Mouse (Mus musculus): ENCODE data around the gene Cept1. TPM values are rescaled to one million over a fixed set of nuclear protein-coding genes. Genes with fewer than 3 reads are reported as not detected.

Cept1 gene
- polyA plus RNA-seq, 2 experiments, result 10.8 to 27.1 TPM

DNA sequence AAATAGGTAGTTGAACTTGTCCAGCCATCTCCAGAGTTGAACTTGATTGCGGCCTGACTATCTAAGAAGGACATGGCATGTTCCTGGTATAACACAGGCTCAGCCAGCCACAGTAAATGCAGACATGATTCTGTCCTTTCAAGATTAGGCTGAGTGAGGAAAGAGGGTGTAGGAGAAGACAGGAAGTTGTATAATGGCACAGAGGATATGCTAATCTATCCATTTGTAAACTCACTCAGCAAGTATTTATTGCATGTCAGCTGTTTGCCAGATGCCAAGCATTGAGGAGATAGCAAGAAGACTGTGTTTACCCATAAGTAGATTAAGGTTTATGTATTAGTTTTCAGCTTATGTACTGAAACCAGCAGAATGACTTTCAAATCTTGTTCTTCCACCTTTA lies 54.9 kb downstream of the Cept1 start:
- peaks cover 54 to 60% of the 10 kb centered on the region in 2 experiments for H3K4me1 ChIP-seq (replicated peaks; ENCODE audit: control insufficient read depth in 2 of 2, insufficient read depth in 2 of 2, low read length in 1 of 2)
- H3K9ac ChIP-seq (replicated peaks), result no peak overlapping the region
- no peak overlapping the region for H3K4me3 ChIP-seq (ENCODE audit: insufficient read depth in 1 of 2, low read depth in 2 of 2, low read length in 2 of 2)
- H3K27me3 ChIP-seq (ENCODE audit: control insufficient read depth, insufficient read depth, low read length), result no peaks in the 10 kb centered on the region
- DNase-seq (ENCODE audit: low read depth in 3 of 3, low spot score in 3 of 3), result peak in 2 of 3 experiments; percentile 22 to 49
- no peaks in the 10 kb centered on the region for H3K36me3 ChIP-seq (replicated peaks; ENCODE audit: control insufficient read depth, insufficient read depth, low read depth)
- TF ChIP-seq CTCF (IDR thresholded peaks at IDR 0.05; ENCODE audit: low read depth), result no peak
- peak; percentile 52 for TF ChIP-seq EP300 (IDR thresholded peaks at IDR 0.05; ENCODE audit: low read depth)
- no peak overlapping the region for H3K4me2 ChIP-seq (ENCODE audit: low read depth)
- WGBS (ENCODE audit: insufficient replicate concordance), result 23% methylated on average over 1 of the region's 1 CpGs
- peak; percentile 27; the same call in 1 of the 2 replicates for ATAC-seq (ENCODE audit: insufficient read depth)
- H3K9me3 ChIP-seq (ENCODE audit: control insufficient read depth, low read length), result no peaks in the 10 kb centered on the region
- H3K27ac ChIP-seq, result no peak overlapping the region

- Histone ChIP-seq H3K27ac (no peak overlapping the region), H3K36me3 (replicated peaks; ENCODE audit: control insufficient read depth, insufficient read depth, low read depth) (no peaks in the 10 kb centered on the region), H3K9me3 (ENCODE audit: control insufficient read depth, low read length) (no peaks in the 10 kb centered on the region), H3K4me2 (ENCODE audit: low read depth) (no peak overlapping the region), H3K9ac (replicated peaks) (no peak overlapping the region), H3K4me1 (replicated peaks; ENCODE audit: control insufficient read depth in 2 of 2, insufficient read depth in 2 of 2, low read length in 1 of 2) (peaks cover 36 to 48% of the 10 kb centered on the region in 2 experiments), H3K4me3 (ENCODE audit: insufficient read depth in 1 of 2, low read depth in 2 of 2, low read length in 2 of 2) (no peak overlapping the region), H3K27me3 (ENCODE audit: control insufficient read depth, insufficient read depth, low read length) (no peaks in the 10 kb centered on the region)
- ATAC-seq (ENCODE audit: insufficient read depth) (no peak), DNase-seq (ENCODE audit: low read depth in 3 of 3, low spot score in 3 of 3) (no peak)
- WGBS (ENCODE audit: insufficient replicate concordance), result 81% methylated on average over 4 of the region's 4 CpGs
- TF ChIP-seq EP300 (IDR thresholded peaks at IDR 0.05; ENCODE audit: low read depth) (no peak), CTCF (IDR thresholded peaks at IDR 0.05; ENCODE audit: low read depth) (no peak)
Observed at GRCm38 (mm10) chr3:106490239-106490638, 57.4 kb downstream of the Cept1 start.

DNA sequence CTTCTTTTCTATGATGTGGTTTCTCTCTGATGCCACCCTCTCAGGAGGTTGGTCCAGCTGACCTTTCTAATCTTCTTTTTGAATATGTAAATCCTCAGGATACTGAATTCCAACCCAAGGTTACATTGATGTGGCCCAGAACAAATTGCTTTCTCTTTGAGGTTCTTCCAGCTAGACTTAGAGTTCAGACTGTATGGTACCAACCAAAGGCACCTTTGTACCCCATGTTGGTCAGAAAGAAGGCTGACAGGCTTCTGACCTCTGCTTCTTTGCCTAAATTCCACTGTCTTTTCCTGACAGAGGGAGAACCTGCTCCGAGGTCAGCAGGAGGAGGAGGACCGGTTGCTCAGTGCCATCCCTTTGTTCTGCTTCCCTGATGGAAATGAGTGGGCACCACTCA lies 60.1 kb downstream of the Cept1 start:
- WGBS (ENCODE audit: insufficient replicate concordance), result 72% methylated on average over 2 of the region's 2 CpGs
- H3K9me3 ChIP-seq (ENCODE audit: control insufficient read depth, low read length), result no peaks in the 10 kb centered on the region
- H3K27me3 ChIP-seq (ENCODE audit: control insufficient read depth, insufficient read depth, low read length), result no peaks in the 10 kb centered on the region
- no peaks in the 10 kb centered on the region for H3K36me3 ChIP-seq (replicated peaks; ENCODE audit: control insufficient read depth, insufficient read depth, low read depth)
- no peak overlapping the region for H3K4me3 ChIP-seq (ENCODE audit: insufficient read depth in 1 of 2, low read depth in 2 of 2, low read length in 2 of 2)
- peaks cover 12 to 43% of the 10 kb centered on the region in 2 experiments for H3K4me1 ChIP-seq (replicated peaks; ENCODE audit: control insufficient read depth in 2 of 2, insufficient read depth in 2 of 2, low read length in 1 of 2)
- ATAC-seq (ENCODE audit: insufficient read depth) (no peak), DNase-seq (ENCODE audit: low read depth in 3 of 3, low spot score in 3 of 3) (no peak)
- no peak for TF ChIP-seq CTCF (IDR thresholded peaks at IDR 0.05; ENCODE audit: low read depth)
- TF ChIP-seq EP300 (IDR thresholded peaks at IDR 0.05; ENCODE audit: low read depth), result no peak
- no peak overlapping the region for H3K4me2 ChIP-seq (ENCODE audit: low read depth)
- no peak overlapping the region for H3K9ac ChIP-seq (replicated peaks)
- H3K27ac ChIP-seq, result no peak overlapping the region

DNA sequence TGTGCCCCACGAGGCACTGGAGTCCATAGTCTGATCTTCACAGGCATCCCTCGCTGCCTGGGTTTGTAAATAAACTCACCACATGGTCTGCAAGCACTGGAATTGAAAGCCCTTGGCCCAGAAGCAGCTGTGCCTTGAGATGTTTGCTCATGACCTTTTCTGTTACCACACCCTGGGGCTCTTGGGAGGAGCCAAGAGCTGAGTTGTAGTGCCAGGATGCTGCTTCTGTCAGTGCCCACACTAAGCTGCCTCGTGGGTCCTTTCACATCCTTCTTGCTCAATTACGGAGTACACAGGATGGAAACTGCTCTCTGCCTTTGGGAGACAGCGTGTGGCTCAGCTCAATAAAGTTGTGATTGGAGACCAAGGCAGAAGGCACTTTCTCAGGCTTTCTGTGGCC lies 61.8 kb downstream of the Cept1 start:
- no peak for DNase-seq (ENCODE audit: low read depth in 3 of 3, low spot score in 3 of 3)
- Histone ChIP-seq H3K27me3 (ENCODE audit: control insufficient read depth, insufficient read depth, low read length) (no peaks in the 10 kb centered on the region), H3K36me3 (replicated peaks; ENCODE audit: control insufficient read depth, insufficient read depth, low read depth) (no peaks in the 10 kb centered on the region), H3K9me3 (ENCODE audit: control insufficient read depth, low read length) (no peaks in the 10 kb centered on the region), H3K27ac (no peak overlapping the region), H3K4me2 (ENCODE audit: low read depth) (no peak overlapping the region), H3K4me3 (ENCODE audit: insufficient read depth in 1 of 2, low read depth in 2 of 2, low read length in 2 of 2) (no peak overlapping the region), H3K4me1 (replicated peaks; ENCODE audit: control insufficient read depth in 2 of 2, insufficient read depth in 2 of 2, low read length in 1 of 2) (peaks cover 3 to 27% of the 10 kb centered on the region in 2 experiments), H3K9ac (replicated peaks) (no peak overlapping the region)
- 67% methylated on average over 5 of the region's 5 CpGs for WGBS (ENCODE audit: insufficient replicate concordance)
- no peak for TF ChIP-seq EP300 (IDR thresholded peaks at IDR 0.05; ENCODE audit: low read depth)
- TF ChIP-seq CTCF (IDR thresholded peaks at IDR 0.05; ENCODE audit: low read depth), result no peak
- ATAC-seq (ENCODE audit: insufficient read depth), result no peak

DNA sequence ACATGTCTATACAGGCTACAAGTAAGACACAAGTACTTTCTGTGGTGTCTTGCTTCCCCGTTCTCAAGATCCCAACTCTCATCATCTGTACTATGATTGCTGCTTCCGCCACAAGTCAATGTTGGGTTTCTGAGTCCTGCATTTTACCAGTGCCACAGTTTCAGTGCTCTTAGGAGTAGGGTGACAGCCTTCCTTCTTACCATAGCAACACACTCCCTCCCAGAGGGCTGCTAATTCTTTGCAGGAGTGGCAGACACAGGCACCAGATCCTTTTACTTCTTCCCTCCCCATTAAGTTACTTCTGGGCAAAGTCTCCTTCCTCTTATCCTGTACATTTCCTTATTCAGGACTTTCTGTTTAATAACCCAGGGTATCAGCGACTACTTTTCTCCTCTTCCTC lies 62.7 kb downstream of the Cept1 start:
- ATAC-seq (ENCODE audit: insufficient read depth) (no peak), DNase-seq (ENCODE audit: low read depth in 3 of 3, low spot score in 3 of 3) (no peak)
- WGBS (ENCODE audit: insufficient replicate concordance), result 69% methylated on average over 3 of the region's 3 CpGs
- TF ChIP-seq EP300 (IDR thresholded peaks at IDR 0.05; ENCODE audit: low read depth) (no peak), CTCF (IDR thresholded peaks at IDR 0.05; ENCODE audit: low read depth) (no peak)
- H3K27ac ChIP-seq, result no peak overlapping the region
- no peak overlapping the region for H3K9ac ChIP-seq (replicated peaks)
- H3K36me3 ChIP-seq (replicated peaks; ENCODE audit: control insufficient read depth, insufficient read depth, low read depth), result no peaks in the 10 kb centered on the region
- no peaks in the 10 kb centered on the region for H3K27me3 ChIP-seq (ENCODE audit: control insufficient read depth, insufficient read depth, low read length)
- no peak overlapping the region for H3K4me2 ChIP-seq (ENCODE audit: low read depth)
- no peaks in the 10 kb centered on the region for H3K9me3 ChIP-seq (ENCODE audit: control insufficient read depth, low read length)
- H3K4me3 ChIP-seq (ENCODE audit: insufficient read depth in 1 of 2, low read depth in 2 of 2, low read length in 2 of 2), result no peak overlapping the region
- peaks cover 3 to 27% of the 10 kb centered on the region in 2 experiments for H3K4me1 ChIP-seq (replicated peaks; ENCODE audit: control insufficient read depth in 2 of 2, insufficient read depth in 2 of 2, low read length in 1 of 2)

Data from liver, embryonic 14.5 days (tissue).